Mouse (Mus musculus): Measurements from ENCODE around the gene Cysrt1. TPM values are rescaled to one million over a fixed set of nuclear protein-coding genes. Genes with fewer than 3 reads are reported as not detected.
A peak's percentile ranks its signal among the peaks of the same experiment; 100 is the strongest.

Cysrt1 gene
- polyA plus RNA-seq, 1 experiment, result 0.59 TPM

DNA sequence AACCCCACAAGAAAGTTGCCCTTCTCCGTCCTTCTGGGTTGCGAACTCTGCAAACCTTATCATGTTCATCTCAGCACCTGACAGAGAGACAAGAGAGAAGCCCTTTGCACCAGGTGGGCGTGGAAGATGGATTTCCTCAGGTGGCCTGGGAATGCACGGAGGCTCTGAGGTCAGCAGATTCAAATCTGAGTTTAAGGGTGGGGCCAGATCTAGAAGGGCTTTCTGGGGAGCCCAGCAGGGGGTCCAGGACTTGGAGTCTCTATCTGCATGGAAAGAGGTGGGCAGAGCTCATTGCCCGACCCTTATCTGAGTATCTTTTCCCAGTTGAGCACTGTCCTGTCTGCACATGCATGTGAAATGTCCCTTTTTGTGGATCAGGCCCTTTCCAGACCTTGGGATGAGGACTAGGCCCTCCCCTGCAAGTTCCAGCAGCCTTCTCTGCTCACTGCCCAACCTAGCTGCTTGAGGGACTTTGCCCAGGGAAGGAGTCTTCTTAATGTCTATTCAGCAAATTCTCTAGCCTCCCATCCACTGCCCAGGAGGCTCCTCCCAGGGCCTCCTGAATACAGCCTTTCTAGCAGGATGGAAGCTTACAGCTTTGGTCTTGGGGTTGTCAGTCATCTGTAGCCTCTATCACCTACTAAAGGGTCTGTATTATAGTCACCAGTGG, 7.6 kb downstream of the Cysrt1 start:
- DNase-seq (ENCODE audit: low read depth), result no peak

DNA sequence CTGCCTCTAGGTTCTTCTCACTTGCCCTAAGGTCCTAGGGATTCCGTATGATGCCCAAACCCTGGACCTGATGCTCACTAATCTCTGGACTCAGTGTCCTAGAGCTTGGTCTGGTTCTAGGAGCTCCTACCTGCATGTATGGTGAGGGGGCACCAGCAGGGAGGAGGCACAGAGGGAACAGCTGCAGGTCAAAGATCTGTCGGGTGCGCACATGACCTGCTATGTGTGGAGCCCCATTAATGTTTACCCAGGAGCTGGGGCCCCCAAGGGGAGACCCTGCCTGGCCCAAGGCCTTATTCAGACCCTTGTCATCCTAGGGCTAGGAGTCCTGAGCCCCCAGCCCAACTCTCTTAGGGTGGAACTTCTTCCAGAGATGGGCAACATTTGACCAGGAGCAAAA, 8.2 kb downstream of the Cysrt1 start, which contains the start of gene Slc34a3:
Gene Slc34a3, minus strand, starts transcription at position 315 of the 400 bp plus-strand sequence.
- no peak for DNase-seq (ENCODE audit: low read depth)

DNA sequence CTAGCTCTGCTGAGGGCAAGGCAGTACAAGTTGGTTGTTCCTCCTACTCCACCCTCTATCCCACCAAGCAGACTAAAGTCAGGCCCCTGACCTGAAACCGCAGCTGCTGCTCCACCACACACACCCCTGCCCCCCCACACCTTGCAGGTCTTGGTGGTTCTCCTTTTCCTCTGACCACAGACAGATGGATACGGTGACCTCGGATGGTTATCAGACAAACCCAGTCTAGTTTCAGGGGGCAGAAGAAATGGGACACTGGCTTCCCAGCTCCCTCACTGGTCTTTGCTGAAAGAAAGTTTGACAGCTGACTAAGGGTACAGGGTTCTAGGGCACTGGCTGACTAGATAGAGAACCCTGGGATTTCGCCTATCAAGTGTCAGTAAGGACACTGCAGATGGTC, 8.8 kb downstream of the Cysrt1 start:
- DNase-seq (ENCODE audit: low read depth), result no peak

DNA sequence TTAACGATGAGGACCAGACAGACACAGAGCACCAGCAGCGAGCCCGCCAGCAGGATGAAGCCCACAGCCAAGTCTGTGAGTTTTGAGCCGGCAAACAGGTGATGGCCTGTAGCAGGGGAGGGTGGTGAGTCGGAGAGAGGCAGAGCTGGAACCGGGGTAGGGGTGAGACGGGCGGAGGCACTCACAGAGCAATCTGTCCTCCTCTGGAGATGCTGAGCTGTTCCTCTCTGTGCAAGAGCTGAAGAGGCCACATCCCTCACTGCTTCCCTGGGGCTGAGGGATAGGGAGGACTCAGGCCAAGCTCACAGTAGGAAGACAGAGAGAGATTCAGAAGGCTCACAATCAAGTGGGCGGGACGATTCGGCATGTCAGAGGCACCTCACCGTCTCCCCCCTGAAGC, 11.2 kb downstream of the Cysrt1 start:
- DNase-seq (ENCODE audit: low read depth), result no peak

DNA sequence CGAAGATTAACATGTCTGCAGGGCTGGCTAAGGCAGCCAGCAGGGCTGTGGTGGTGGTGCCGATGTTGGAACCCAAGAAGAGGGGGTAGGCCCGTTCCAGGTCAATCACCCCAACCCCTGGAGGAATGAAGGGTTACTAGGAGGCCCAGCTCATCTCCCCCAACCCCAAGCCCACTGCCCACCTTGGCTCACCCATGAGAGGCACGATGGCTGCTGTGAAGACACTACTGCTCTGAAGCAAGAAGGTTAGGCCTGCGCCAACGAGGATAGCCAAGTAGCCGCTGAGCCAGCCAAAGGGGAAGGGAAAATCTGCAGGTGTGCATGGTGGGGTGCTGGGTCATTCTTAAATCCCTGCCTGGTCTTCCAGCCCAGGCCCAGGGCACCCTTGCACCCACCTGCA, 11.7 kb downstream of the Cysrt1 start:
- no peak for DNase-seq (ENCODE audit: low read depth)

DNA sequence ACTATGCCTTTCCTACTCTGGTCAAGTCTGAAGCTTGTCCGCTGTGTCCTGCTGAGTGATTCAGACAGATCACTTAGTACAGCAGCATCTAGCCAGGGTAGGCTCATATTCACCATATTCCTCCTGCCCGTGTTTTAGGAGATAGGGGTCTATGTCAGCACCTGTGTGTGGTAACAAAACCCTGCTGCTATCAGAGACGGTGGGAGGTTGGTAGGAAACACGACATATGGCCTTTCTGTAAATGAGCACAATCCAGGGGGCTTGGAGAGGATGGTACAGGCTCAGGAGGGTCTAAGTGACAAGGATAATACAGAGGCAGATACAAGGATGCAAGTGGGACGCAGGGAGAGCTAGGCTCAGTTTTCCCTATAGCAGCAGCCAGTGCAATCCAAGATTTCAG, 12.7 kb downstream of the Cysrt1 start:
- no peak for DNase-seq (ENCODE audit: low read depth)

DNA sequence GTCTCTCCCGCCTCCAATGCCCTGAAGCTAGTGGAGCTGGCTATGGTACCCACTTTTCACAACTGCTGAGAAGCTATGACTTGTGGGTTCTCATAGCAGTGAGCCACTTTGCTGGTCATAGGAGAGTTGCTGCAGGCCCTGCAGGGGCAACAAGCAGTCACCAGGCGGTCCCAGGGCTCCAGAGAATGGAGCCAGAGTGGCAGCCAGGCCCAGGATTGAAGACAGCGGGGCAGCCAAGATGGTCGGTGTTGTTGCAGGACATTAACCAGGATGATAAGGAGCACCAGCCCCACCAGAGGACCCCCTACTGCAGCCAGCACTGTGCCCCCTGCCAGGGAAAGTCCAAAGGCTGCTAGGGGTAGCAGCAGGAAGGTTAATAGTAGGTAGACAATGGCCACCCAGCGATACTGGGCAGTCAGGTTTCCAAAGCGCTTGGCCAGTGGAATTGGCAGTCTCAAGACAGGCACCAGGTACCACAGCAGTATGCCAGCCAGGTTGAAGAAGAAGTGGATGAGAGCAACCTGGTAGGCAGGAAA, 13.2 kb downstream of the Cysrt1 start:
- DNase-seq (ENCODE audit: low read depth), result no peak

DNA sequence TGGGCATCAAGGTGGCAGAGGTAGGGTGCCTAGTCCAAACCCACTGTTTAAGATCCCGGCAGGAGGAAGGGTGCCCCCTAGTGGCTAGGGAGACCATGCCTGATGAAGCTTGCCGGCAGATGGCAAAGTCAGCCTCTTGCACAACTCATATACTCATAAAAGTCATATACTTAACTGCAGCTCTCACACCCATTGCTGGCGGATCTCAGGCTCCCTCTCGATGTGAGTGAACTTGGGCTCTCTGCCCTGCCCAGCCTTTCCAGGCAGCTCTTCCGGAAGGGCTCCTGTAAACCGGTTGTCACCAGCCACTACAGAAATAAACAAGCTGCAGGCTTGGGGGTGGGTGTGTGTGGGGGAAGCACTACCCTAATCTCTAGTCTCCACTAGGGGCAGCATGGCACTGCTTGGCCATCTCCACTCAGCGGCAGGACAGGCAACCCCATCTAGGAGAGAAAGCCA, 13.8 kb downstream of the Cysrt1 start:
- DNase-seq (ENCODE audit: low read depth), result no peak

DNA sequence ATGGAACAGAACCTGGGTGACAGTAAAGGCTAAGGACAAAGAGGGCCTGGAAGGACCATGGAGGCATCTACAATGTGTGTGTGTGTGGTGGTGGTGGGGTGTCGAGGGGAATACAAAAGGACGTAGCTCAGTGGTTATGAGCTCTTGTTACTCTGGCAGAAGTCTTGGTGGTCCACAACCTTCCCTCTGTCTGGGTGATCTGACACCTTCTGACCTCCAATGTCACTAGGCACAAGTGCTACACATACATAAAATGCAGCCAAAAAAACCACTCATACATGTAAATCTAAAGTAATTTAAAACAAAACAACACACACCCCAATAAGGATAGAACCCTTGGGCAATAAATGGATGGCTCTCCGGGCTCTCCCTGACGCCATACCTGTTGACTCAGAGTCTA, 14.8 kb downstream of the Cysrt1 start:
- DNase-seq (ENCODE audit: low read depth), result no peak

DNA sequence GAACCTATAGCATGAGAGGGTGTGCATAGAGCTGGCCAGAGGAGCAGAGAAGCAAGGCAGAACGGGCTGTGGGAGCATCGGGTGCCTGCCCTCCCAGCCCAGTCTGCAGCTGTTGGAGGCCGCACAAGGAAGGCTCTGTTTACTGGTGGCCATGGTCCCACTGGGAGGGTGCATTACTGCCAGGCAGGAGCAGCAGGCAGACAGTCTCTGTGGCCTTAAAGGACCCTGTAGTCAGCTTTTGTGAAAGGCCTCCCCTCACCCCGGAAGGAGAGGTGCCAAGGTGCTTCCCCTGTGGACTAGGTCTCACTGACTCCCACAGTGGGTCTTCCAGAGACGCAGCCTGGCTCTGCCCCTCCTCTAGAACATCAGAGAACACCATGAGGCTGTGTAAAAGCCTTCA, 15.4 kb downstream of the Cysrt1 start:
- no peak for DNase-seq (ENCODE audit: low read depth)

DNA sequence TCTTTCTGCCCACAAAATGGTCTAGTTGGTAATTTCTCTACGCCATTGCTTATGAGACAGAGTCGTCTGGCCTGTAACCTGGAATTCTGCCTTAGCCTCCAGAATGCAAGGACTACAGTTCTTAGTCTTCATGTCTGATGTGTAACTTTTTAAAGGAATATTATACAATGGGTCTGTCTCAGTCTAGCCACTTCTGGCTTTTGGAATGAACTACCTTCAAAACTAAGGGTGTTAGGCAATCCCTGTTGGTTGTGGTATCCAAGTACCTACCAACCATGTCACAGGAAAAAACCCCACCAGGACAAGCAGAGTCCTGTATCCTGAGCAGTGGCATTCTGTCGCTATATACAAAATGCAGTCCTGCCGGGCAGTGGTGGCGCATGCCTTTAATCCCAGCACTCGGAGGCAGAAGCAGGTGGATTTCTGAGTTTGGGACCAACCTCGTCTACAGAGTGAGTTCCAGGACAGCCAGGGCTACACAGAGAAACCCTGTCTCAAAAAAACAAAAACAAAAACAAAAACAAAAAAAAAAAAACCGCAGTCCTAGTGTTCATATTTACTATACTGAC, 16.4 kb downstream of the Cysrt1 start:
- DNase-seq (ENCODE audit: low read depth), result no peak

DNA sequence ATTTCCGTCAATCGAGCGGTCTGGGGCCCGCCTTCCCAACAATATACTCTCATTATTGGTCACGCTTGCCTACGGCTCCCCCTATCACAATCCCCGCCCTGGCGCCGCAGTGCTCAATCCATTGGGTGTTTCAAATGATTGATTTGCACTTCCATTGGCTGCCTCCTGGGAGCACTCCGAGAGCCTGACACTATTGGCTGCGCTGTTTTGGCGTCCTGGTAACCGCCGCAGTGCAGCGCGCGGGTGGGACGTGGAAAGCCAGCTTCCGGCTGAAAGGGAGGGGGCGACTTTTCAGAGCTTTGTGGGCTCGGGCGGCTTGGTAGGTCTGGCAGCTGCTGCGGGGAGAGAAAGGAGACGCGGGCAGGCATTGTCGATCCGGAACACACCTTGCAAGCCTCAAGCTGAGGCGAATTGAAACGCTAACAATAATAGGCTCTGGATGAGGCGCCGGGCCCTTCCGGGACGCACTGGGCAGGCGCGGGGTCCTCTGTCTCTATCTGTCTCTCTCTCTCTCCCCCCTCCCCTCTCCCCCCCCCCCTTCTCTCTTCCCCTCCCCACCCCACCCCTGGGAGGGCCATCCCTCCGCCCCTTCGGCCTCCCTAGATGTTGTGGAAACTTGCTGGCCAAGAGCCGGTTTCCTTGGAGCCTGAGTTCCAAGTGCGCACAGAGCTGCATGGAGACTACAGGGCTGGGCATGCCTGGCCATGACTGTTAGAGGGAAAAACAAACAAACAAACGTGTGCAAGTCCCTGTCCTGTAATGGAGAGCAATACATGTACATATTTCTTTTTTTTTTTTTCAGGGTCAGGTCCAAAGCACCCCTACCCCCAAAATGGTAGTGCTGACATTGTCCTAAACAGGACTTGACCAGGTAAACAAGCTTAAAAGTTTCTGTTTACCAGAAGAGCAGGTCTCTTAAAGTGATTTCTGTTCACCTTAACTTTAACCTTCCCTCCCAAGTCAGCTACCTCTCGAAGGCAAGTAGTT, 17.2 kb downstream of the Cysrt1 start:
- peak; percentile 98 for DNase-seq (ENCODE audit: low read depth)

DNA sequence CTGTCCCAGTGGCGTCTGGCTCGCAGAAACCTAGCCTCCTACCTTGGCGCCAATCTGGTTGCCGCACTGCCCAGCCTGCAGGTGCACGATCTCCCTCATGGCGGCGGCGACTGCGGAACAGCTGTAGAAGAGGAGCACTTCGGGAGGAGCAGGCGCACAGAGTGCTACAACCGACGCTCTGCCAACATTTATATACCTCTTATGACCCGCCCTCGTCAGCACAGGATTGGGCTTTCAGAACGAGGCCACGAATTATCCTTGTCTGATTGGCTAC, 17.8 kb downstream of the Cysrt1 start, which contains the start of gene Tubb4b:
Gene Tubb4b, minus strand, starts transcription at position 211 of the 274 bp plus-strand sequence.
- no peak for DNase-seq (ENCODE audit: low read depth)

DNA sequence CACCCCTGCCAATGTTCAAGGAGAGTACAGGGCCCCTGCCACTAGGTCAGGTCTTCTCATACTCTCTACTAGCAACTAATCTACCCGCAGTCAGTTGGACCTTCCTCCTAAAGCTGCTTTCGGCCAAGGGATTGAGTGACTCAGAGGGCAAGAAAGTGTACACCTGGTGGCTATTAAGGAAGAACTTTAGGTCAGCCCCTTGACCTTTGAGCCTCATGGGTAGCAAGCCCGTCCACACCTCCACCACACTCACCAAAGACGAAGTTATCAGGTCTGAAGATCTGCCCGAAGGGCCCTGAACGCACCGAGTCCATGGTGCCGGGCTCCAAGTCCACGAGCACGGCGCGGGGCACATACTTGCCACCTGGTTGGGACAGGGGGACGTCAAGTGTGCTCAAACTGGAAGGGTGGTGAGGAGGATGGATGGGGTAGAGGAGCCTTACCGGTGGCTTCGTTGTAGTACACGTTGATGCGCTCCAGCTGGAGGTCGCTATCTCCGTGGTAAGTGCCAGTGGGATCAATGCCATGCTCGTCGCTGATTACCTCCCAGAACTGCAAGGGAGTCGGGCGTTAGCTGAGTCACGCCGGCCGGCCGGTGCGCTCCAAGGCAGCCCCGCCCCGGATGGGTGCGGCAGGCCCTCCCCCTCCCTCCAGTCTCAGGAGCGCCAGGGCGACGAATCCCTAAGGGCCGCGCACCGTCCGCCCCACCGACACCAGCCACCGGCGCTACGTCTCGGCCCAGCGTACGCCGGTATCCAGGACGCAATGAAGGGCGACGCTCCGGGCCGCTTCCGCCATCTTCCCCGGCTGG, 18.4 kb downstream of the Cysrt1 start:
- DNase-seq (ENCODE audit: low read depth), result no peak

DNA sequence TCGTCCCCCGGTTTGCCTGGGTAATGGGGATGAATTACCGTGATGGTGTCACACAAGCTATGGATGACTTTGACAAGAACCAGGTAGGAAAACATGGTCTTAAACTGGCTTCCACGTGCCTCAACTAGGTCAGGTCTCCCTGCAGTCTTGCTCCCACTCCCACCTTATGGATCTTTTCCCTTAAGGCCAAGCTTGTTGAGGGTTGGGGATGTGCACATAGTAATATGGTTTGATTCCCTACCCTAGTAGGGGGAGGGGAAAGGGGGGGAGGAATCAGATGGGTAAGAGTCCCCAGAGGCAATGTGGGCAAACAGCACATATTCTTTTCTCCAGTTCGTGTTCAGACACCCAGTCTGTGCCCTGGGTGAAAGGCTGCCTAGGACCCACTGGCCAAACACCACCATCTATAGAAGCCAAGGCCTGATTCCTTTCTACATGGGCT, 20.9 kb downstream of the Cysrt1 start:
- DNase-seq (ENCODE audit: low read depth), result no peak

DNA sequence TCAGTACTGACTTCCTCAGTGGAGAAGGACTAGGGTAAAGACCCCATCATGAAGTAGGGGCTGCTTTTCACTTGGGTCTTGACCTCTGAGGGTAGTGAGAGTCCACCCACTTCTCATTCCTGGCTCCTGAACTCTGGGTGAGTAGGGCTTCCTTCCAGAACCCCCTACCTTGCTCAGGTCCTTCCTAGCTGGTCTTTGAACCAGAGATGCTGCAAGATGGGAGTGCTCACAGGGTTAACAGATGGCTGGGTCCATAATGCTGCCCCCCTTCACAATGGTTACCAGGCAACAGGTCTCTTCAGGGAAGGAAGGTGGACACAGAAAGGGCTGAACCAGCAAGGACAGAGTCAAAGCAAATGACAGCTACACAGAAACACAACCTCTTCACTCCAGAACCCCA, 23.8 kb downstream of the Cysrt1 start, which contains the start of gene Fam166a:
Gene Fam166a, plus strand, starts transcription at position 301 of the 400 bp plus-strand sequence.
- DNase-seq (ENCODE audit: low read depth), result no peak

DNA sequence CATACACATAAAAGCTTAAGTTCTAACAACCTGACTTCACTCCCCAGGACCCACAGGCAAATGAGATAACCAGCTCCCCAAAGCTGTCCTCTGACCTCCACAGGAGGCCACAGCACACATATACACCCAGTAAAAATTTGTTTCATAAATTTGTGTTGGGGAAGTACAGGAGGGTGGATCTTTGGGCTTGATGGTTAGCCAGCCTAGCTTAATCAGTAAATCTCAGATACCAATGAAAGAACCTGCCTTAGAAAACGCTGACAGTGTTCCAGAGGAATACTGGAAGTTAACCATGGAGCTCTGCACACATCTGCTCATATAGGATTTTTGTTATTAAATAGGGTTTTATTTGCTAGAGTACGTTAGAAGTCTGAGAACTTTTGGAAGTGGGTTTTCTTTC, 24.6 kb downstream of the Cysrt1 start:
- no peak for DNase-seq (ENCODE audit: low read depth)

DNA sequence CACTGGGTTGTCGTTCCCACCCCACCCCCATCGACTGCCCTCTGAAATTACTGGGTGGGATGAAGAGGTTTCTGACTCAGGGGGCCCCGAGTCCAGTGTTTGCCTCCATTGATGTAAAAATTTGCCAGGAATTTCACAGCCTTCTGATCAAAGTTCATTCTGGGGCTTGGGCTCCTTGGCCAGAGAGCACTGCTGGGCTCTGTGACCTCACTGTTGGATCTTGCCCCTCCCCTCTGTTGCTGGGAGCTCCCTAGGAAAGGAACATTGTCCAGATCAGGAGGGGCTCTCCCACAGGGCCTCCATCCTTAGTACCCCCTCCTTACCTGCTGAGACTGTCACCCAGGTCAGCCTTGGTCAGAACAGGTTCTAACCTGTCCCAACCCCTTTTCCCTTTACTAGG, 27.8 kb downstream of the Cysrt1 start, which contains the start of gene Stpg3:
Gene Stpg3, minus strand, starts transcription at position 194 of the 400 bp plus-strand sequence.
- DNase-seq (ENCODE audit: low read depth), result no peak

DNA sequence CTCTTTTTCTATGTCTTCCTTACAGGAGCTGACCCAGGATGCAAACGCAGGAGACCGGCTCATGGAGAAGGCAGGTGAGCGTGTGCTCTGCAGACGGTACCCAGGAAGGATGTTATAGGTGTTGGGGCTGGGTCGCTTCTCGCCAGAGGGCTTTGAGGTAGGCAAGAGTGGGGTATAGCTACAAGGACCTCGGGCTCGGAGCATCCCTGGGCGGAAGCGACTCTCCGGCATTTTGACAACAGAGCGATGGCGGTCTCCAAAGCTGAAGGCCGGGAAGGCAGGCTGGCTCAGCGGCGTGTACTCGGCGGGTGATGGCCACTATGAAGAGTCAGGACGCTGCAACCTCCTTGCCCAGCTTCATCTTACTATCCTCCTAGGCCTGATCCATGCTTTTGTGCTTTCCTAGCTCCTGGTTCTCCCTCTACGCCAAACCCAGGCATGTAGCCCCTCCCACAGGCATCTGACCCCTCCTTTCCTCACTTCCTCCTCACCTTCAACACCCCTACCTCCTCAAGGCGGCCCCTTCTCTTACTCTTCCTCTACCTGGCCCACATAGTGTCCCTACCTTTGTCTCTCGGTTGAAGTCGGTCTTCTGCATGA, 28.9 kb downstream of the Cysrt1 start:
- no peak for DNase-seq (ENCODE audit: low read depth)

DNA sequence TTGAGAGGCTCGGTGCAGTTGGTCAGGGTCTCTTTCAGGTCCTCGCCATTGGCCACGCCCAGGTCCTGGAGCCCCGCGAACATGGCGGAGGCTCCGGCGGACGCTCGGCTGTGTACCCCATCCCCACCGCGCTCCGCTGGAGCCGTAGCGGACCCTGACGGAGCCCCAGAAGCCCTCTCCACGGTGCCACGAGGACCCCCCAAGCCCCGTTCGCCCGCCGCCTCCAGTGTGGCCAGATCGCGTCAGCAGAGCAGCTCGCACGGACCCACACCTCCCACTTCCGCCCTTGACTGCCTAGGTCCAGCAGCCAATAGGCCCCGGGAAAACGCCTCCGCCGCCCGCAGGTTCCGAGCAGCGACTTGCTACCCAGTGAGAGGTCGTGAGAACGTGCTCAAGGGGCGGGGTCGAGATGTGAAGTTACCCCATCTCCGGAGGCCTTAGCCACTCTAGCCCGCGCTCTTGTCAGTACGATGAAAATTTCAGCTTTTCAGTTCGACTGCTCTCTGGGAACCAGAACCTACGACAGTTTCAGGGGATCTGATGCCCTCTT, 31.1 kb downstream of the Cysrt1 start, which contains the start of gene Nelfb:
Gene Nelfb, minus strand, starts transcription at position 369 of the 550 bp plus-strand sequence.
- no peak for DNase-seq (ENCODE audit: low read depth)
